Mouse (Mus musculus) brain, embryonic 14.5 days (tissue): ENCODE measurements around the gene Pgm1.

Experiments used
- CTCF ChIP-seq: fragments of 200-500 bp; IDR thresholded peaks from 2 replicates; pipeline ENCODE4 v1.5.1; 2012; ENCODE audit warnings: inconsistent platforms, mild to moderate bottlenecking, moderate library complexity, borderline replicate concordance; ENCODE audit not compliant: insufficient read depth, insufficient read length; ENCODE audit errors: extremely low read depth
- POLR2A ChIP-seq: fragments of 200-500 bp; IDR thresholded peaks from 2 replicates; pipeline ENCODE4 v1.6.1; 2012; ENCODE audit warnings: mild to moderate bottlenecking, inconsistent platforms, borderline replicate concordance; ENCODE audit not compliant: poor library complexity, insufficient read depth, insufficient read length, severe bottlenecking; ENCODE audit errors: extremely low read depth

- TF ChIP-seq CTCF: no peak
- TF ChIP-seq POLR2A: no peak
Observed at GRCm38 (mm10) chr4:100034971-100035370, 105.8 kb downstream of the Pgm1 start.
